Mouse (Mus musculus) retina, adult 2 months (tissue): Measurements from ENCODE around the gene Hnrnpa0.

Source experiments
- DNase-seq: peaks from one replicate; pipeline ENCODE4 v3.0.0-alpha.2; 2012; ENCODE audit warnings: low read depth, low spot score

The Hnrnpa0 gene

DNA sequence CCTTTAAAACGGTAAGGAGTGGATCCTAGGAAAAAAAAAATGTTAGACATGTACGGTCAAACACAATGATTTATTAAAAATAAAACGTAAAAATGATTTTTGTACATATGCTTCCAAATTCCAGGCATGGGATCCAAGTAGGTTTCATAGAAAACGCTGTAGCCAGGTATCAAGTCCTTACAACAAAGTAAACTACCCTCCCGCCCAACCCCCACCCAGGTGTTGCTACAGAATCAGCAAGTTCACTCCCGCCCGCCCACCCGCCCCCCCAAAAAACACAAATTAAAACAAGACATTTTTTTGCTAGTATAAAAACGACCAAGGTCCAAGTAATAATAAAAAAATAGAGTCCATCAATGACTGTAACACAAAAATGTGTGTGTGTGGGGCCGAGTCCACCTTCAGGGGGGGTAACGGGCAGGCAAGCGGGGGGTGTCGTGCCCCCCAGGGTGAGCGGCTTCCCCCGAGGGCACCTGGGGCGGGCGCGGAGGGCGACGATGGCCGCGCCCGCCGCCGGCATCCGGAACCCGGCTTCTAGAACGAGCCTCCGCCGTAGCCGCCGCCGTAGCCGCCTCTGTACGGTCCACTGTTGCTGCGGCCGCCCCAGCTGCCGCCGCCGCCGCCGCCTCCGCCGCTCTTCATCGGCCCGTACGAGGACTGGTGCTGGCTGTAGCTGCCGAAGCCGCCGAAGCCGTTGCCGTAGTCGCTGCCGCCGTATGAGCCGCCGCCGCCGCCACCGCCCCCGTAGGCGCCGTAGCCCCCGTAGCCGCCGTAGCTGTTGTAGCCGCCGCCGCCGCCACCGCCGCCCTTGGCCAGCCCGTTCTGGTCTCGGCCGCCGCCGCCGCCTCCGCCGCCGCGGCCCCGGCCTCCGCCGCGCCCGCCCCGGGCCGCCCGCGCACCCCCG, 1.2 kb downstream of the Hnrnpa0 start:
- DNase-seq = no peak

DNA sequence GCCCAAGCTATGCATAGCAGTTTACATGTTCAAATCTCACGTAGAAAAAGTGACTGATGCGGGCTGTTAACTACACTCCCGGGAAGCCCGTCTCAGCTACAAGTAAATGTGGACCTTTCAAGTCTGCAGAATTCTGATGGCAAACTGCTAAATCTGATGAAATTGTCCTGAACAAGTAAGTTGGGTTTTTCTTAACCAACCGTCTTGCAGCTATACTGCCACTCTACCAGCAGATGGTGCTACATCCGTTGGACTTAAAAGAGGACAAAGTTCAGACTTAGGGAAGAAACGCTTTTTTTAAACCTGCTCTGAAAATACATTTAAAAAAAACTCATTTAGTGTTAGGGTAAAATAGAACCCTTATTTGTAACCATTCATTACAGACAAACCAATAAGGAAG, 2.2 kb downstream of the Hnrnpa0 start:
- DNase-seq = peak; percentile 45

DNA sequence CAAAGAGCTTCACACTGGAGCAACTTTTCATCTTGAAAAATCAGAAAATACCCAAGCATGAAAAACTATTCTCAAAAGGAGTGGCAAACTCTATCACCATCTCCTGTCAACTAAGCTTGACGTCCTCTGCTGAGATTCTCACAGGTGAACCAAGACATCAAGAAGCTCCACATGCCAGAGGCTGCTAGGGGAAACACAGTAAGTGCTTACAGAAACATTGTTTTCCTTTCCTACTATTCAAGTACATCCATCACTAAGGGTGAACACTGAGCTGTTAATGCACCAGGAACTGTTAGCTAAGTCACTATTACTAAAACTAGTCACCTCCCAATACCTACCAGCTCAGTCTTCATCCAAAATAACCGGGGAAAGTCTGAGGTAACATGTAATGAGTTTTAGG, 3.4 kb downstream of the Hnrnpa0 start:
- no peak for DNase-seq

DNA sequence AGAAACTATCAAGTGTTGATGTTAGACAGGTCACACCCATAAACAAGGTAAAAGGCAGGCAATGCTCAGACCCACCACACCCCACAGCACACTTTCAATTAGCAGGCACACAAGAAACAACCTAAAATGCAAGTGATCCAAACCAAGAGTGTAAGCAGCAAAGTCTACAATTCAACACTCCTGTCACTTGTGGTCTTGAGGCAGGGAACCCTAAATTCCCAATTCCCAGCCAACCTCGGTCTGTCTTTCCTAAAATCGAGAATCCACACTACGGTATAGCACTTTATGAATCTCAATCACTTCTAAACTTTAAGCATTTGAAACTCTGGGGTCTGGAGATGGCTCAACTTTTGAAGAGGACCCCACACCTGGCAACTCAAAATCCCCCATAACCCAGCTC, 4.1 kb downstream of the Hnrnpa0 start:
- no peak for DNase-seq

DNA sequence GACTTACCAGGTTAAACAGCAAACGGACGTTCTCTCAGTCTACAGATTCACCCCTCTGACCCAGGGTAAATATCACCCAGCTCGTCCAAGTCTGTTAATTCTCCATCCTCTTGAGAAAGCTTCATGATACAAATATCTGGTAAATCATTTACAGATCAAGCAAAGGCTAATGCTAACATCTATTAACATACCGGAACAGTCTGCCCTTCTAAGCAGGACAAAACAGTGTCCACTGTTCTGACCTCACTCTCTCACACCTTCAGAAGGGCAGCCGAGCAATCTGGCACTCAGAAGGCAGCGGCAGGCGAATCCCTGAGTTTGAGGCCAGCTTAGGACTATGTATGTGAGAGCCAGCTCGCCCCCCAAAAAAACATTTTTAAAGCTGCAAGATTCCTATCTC, 5.0 kb downstream of the Hnrnpa0 start:
- DNase-seq = no peak

DNA sequence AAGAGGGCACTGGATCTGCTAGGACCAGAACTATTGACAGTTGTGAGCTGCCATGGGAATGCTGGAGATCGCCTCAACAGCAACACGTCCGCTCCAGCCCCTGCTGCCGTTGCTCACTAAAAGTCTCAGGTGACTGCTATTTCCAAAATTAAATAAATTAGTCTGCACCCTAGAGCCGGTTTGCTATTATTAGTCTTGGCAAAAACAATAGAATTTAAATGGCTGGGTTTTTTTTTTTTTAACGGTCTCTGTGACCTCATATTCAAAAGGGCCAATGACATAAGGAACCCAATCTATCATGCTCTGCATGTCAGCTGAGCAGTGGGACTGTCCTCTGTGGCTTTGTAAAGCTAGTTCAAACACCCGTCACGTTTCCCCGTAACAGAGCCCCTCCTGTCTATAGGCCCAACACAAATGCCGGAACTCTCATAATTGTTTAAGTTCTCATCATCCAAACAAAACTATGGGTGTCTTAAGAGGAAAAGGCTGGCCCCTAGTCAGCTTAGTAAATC, 5.5 kb downstream of the Hnrnpa0 start:
- no peak for DNase-seq

DNA sequence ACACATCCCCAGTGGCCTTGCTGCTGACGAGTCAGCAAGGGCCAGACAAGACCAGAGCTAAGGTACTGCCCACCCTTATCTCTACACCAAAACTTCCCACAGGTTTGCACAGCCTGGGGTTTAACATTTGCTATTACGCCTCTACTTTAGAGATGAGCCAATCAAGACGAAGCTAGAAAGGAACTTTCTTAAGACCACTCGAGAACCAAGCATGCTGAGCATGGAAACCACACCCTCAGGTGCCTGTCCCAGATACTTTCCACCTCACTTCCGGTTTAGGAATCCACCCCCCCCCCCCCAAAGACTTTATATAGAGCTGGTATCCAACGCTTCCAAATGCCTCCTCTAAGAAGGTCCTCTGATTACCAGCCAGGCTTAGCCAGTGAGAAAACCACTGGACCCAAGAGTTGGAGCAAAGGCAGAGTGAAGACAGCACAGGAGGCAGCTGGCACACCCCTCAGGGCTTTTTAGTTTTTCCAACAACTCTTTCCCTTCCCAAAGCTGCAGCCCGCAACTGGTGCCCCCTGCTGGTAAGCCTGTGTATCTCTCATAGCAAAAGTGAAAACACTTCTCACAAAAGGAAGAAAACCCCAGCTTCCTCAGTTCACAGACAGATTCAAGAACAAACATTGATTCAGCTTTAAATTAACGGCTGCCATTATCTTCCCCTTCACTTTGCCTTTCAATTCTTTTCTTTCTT, 10.9 kb downstream of the Hnrnpa0 start:
- DNase-seq = no peak

DNA sequence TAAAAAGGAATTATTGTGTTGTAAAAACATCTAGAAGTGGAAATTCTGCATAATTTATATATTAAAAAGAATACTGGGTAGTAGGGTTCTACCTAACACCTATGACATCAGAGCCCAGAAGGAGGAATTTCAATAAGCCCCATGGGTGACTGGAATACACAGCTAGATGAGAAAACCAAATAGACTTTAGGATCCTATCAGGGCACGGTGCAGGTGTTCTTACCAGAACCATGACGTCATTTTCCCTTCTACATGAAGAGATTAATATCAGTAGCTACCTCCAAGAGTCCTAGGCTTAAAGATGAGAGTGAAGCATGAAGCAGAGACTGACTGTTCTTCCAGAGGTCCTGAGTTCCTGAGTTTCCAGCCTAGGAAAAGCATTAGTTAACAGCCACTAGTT, 11.6 kb downstream of the Hnrnpa0 start:
- DNase-seq = no peak

DNA sequence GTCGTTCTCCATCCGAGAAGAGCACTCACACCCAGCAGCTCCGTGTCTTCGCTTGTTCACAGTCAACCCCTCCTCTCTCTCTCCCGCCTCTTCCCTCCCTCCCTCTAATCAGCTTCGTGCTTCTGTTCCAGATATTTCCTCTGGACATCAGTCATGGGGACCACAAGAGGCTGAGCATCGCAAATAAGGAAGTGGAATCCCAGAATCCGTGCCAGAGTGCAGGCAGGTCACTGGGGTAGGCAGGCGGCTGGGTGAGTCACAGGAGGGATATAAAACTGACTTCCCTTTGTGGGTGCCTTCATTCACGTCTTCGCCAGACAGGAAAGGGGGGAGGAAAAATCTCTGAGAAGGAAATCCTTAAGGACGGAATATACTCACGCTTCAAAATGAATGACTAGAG, 13.1 kb downstream of the Hnrnpa0 start:
- DNase-seq = no peak

DNA sequence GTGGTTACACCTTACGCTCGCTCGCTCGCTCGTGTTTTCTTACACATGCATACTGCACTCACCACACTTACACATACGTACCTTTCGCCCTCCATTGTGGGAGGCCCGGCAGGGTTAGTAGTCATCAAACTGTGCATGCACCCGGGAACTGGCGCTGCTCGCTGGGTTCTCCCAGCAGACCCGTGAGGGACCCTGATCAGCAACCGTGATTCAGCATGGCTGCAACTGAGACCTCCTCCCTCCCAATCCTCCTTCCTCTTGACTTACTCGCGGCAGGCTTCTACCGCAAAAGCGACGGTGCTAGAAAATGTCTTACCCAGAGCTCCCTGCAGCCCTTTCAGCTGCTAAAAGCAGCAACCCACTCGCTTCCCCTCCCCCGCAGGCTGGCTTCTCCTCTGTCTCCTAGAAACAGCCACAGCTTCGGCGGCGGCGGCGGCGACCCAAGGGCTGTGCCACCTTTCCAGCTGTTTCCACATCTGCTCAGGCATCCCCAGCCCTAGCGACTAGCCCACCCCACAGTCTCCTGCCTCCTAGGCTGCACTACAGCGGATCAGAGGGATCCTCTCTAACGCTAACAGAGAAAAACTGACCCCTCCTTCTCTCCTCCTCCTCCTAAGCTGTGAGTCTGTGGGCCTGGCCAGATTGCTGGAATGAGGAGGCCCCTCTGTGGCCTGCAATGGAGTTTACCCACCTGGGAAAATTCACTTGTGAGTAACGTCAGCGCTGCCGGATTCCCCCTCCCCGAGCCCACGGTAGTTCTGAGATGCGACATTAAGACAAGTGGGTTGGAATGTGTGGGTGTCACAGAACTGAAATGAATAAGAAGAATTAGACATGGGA, 15.1 kb downstream of the Hnrnpa0 start, which contains the start of gene Klhl3:
Gene Klhl3 (minus strand): TSS at position 532 of the 840 bp plus-strand sequence.
- DNase-seq = no peak

DNA sequence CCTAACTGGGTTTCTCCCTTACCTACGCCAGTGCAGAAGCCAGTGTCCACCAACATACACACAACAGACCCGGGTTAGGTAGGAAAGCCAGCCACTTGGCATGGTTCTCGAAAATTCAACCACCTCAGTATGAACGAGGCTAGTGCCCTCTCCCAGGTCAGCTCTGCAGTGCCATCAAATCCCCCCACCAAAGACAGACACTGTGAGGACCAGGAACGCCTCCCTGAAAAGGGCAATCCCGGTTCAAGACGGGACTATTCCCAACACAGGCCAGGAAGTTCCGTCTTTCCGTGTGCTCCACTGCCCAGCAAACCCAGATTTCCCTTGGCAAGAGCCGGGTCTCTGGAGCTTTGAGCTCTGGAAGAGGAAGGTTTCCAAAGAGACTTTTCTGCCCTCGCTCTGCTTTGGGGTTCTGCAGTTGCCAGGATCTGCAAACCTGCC, 15.7 kb downstream of the Hnrnpa0 start:
- DNase-seq = no peak

DNA sequence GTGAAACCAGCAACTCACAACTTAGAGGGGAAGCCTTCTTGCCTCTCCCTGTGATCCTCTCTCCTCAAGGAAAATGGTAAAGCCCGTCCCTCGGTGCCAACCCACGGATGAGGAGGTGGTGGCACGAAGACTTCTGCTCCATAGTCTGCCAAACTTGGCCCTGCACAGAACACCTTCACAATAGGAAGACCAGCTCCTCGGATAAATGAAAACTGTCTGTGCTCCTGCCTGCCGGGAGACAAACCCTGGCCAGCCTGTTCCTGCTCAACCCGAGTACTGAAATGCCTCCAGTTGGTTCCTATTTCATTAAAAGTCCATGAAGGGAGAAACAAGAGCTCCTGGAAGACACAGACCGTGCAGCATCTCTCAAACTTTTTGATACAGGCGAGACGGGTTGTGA, 16.2 kb downstream of the Hnrnpa0 start:
- no peak for DNase-seq

DNA sequence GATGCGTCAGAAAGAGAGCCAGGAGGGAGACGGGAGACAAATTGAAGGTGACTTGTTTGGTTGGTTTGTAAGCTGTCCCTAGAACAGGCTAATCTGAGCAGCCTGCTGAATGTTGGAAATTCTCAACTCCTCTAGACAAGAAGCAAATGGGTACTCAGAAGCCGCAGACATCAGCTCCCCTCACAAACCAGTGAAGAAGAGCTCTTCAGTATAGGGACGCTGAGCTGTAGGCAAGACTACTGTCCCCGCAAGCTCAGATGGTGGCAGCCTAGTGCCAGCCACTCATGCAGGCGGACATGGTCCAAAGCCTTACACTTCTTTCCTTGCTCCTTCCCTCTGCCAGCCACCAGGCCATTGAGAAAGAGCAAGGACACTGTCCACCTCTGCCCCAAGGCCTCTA, 17.1 kb downstream of the Hnrnpa0 start:
- DNase-seq = no peak

DNA sequence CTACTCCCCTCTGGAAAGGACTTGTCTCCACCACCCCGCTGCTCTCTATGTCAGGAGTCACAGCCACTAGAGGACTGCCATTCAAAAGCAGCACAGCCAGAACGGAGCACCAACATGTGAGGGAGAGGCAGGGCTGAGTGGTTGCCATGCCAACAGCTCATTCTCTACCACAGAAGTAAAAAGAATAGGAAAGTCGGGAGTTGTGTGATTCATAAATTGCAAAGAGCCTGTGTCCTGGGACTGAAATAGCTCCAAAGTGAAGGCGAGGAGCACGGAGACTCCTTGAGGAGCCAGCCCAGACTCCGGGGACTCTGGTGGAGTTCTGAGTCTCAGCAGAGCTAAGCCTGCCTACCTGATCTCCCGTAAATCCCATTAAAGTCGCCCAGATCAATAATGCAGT, 37.7 kb downstream of the Hnrnpa0 start:
- DNase-seq = no peak

DNA sequence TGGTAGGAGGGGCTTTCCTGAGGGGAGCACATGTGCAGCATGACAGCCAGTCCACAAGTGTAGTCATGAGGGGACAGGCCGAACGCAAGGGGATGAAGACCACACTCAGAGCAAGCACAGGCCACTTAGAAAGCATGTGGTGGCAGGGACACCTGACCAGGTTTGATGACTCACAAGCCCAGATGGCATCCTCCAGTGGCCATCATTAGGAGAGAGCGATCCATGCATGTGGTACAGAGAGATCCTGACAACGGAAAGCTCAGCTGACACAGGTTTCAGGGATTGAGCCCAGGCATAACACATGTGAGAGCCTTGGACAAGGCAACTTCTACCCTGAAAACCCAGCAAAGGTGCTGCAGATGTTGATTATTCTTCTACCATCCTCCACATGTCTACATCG, 44.0 kb downstream of the Hnrnpa0 start:
- no peak for DNase-seq

DNA sequence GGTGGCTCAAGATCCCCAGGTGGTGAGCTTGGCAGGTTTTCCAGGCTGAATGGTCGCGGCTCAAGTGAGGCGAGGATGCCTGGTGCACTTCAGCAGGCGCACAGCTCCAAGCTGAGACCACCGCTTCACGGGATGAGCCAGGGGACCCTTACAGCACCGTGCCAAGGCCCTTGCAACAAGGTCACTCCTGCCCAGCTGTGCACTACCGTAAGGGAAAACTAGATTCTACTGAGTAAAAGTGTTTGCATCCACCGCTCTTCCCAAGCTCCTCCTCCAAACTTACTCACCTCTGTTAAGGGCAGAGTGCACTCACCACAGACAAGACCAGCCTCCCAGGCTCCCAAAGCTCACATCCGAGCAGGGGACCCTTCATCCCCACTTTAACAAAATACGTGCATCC, 44.8 kb downstream of the Hnrnpa0 start:
- DNase-seq = no peak

DNA sequence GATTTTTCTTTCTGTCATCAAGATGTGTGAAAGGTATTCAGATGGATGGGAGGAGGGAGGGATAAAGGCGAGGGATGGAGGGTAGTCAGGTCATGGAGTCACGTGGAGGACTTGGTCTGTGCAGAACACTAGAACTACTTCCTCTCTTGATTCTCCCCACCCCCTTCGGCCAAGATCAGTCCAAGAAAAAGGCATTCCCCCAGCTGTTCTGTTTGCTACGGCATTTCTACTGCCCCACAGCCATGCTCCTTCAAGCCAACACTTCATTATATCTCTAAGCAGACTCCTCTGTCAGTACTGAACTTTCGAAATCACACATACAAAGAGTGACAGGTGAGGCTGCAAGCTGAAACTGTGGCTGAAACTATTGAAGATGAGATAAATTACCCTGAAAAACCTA, 45.3 kb downstream of the Hnrnpa0 start:
- DNase-seq = no peak

DNA sequence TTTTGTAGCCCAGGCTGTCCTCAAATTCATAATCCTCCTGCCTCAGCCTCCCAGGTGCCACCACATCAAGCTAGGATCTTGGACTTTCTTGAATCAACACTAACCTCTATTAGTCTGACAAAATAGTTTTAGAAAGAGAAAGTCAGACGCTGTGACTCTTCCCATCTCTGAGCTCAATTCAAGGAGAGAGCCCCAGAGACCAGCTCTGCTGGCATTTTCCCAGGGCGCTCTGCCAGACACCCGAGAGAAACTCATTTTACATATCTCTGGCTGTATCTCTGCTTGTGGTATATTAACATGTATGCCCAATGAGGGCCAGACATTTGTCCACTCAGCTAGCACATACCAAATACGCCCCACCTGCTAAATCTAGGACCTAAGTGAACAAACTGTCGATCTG, 50.0 kb downstream of the Hnrnpa0 start:
- no peak for DNase-seq
